ENCODE assay signal across 8 mouse cellular contexts in the genomic region with DNA sequence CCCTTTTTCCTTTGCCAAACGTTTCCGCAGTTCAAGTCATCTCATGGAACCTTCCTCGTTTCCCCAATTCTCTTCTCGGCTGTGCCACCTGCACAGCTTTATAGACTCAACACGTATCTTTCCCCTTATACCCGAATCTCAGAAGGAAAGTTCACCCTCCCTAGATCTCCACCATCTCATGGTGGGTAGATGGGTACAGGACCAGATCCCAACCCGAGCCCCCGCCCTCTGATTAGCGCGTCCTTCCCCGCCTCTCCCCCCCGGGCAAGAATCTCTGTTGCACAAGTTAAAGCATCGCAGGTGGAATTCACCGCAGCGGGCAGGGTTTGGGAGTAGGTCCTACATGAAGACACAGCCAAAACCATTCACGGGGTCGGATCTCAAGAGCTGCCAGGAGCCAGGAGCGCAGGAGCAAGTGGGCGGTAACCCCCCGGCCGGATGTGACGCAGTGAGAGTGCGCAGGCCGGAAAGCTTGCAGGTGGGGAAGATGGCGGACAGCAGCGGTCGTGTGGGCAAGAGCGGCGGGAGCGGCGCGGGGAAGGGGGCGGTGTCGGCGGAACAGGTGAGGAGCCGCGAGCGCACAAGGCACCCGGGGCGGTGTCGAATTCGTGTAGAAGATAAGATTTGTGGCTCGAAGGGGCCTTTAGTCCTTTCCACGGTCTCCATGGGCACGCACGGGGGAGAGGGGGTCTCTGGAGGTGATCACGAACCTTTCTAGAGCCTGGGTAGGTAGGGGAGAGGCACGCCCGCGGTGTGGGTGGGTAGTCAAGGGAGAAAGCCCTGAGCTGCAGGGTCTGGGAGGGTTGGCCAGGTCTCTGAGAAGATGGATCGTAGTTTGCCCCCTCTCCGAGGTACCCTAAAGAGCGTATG. TPM values are rescaled to one million over a fixed set of nuclear protein-coding genes. Genes with fewer than 3 reads are reported as not detected.
A peak's percentile ranks its signal among the peaks of the same experiment; 100 is the strongest.
DNase-seq lines count a peak whose midpoint lies in the region; ATAC-seq lines count a peak whose summit lies in the region.

A gene (minus strand): TSS at position 422 of the 870 bp plus-strand sequence.
A gene (plus strand): TSS at position 446 of the 870 bp plus-strand sequence.

- H3K4me2 ChIP-seq in heart, embryonic 13.5 days = peak within 1 kb of the TSS; percentile 88
- H3K4me2 ChIP-seq in liver, embryonic 12.5 days = peak within 1 kb of the TSS; percentile 84

- ATAC-seq in heart, embryonic 13.5 days (ENCODE audit: extremely low read depth, insufficient number of reproducible peaks, low FRiP score, low TSS enrichment) = peak; percentile 88
- peak; percentile 89 for ATAC-seq in liver, embryonic 12.5 days

- peak within 1 kb of the TSS; percentile 95 for H3K9ac ChIP-seq in heart, embryonic 13.5 days
- peak within 1 kb of the TSS; percentile 87 for H3K9ac ChIP-seq in liver, embryonic 12.5 days

- H3K27me3 ChIP-seq in heart, embryonic 13.5 days (replicated peaks) = no peaks in the 10 kb centered on the region
- H3K27me3 ChIP-seq in liver, embryonic 12.5 days (replicated peaks) = no peaks in the 10 kb centered on the region
- no peaks in the 10 kb centered on the region for H3K27me3 ChIP-seq in splenic B cell, adult 2 months (ENCODE audit: control insufficient read depth, insufficient read depth, low read length, poor library complexity, severe bottlenecking)

- peaks cover 44% of the 10 kb centered on the region for H3K36me3 ChIP-seq in heart, embryonic 13.5 days
- H3K36me3 ChIP-seq in liver, embryonic 12.5 days = peaks cover 53% of the 10 kb centered on the region
- H3K36me3 ChIP-seq in splenic B cell, adult 2 months (ENCODE audit: control insufficient read depth, insufficient read depth, low read length, poor library complexity, severe bottlenecking) = peaks cover 7% of the 10 kb centered on the region

- peaks cover 35% of the 10 kb centered on the region for H3K4me1 ChIP-seq in heart, embryonic 13.5 days
- peaks cover 43% of the 10 kb centered on the region for H3K4me1 ChIP-seq in liver, embryonic 12.5 days

- peak; percentile 83 to 88 for DNase-seq in CD8-positive naive resting alpha-beta T cell, adult 2 months (ENCODE audit: low read depth in 2 of 2, low spot score in 2 of 2)
- DNase-seq in c-Kit-negative CD71-positive TER-119-positive erythroid progenitor cells, embryonic 14.5 days (ENCODE audit: low read depth, low spot score) = peak; percentile 77
- DNase-seq in fibroblast of lung, adult 2 months (ENCODE audit: low read depth) = peak; percentile 69
- peak; percentile 96 for DNase-seq in kidney, postnatal 10 days
- DNase-seq in naive thymus-derived CD4-positive, alpha-beta T cell, adult 2 months (ENCODE audit: low read depth) = peak; percentile 91
- DNase-seq in splenic B cell, adult 2 months (ENCODE audit: low read depth, low spot score) = peak; percentile 90

- H3K9me3 ChIP-seq in heart, embryonic 13.5 days = peaks cover 6% of the 10 kb centered on the region; the same call in 1 of the 2 replicates
- H3K9me3 ChIP-seq in liver, embryonic 12.5 days (replicated peaks) = no peaks in the 10 kb centered on the region; the same call in 1 of the 2 replicates

- peak within 1 kb of the TSS; percentile 80 for H3K27ac ChIP-seq in heart, embryonic 13.5 days (replicated peaks)
- peak within 1 kb of the TSS; percentile 75 for H3K27ac ChIP-seq in liver, embryonic 12.5 days

- peak within 1 kb of the TSS; percentile 95 for H3K4me3 ChIP-seq in heart, embryonic 13.5 days
- peak within 1 kb of the TSS; percentile 82 for H3K4me3 ChIP-seq in liver, embryonic 12.5 days

- WGBS in heart, embryonic 13.5 days = 1% methylated on average over 53 of the region's 53 CpGs
- 1% methylated on average over 53 of the region's 53 CpGs for WGBS in liver, embryonic 12.5 days (ENCODE audit: insufficient replicate concordance)

RNA-seq across cellular contexts. Expression of the first gene that starts in this region (rescaled TPM):
- 34.8 and 36.9 TPM in 2 replicates for polyA plus RNA-seq in heart, embryonic 13.5 days (2015; fragmentation: Nextera tagmentation; extraction: Ambion mirVana)
- polyA plus RNA-seq in liver, embryonic 12.5 days (2016; fragmentation: Nextera tagmentation; extraction: Ambion mirVana) = 22.8 and 25.3 TPM in 2 replicates

RNA-seq across cellular contexts. Expression of the second gene that starts in this region (rescaled TPM):
- 85.4 and 97.8 TPM in 2 replicates for polyA plus RNA-seq in heart, embryonic 13.5 days (2015; fragmentation: Nextera tagmentation; extraction: Ambion mirVana)
- polyA plus RNA-seq in liver, embryonic 12.5 days (2016; fragmentation: Nextera tagmentation; extraction: Ambion mirVana) = 74.3 and 76.1 TPM in 2 replicates

Comparison
In these comparisons a context has a peak if more than half of its experiments do, and no peak if none do; other contexts are left out.
1. Peak in every context shown above with its lines: DNase-seq, ATAC-seq, H3K4me3 ChIP-seq and H3K27ac ChIP-seq.